Mouse (Mus musculus) liver, embryonic 14.5 days (tissue): ENCODE measurements around the gene Gprc5c. TPM values are rescaled to one million over a fixed set of nuclear protein-coding genes. Genes with fewer than 3 reads are reported as not detected.

Experiments
- ATAC-seq: fragments of 200-750 bp; cut with Nextera tagmentation; 2 replicates; pipeline ENCODE4 v1.8.0; 2017; ENCODE audit warnings: moderate number of reproducible peaks, mild to moderate bottlenecking, moderate library complexity; ENCODE audit not compliant: insufficient read depth
- DNase-seq, 3 experiments: peaks; one replicate each; pipeline ENCODE4 v3.0.0-alpha.2; 2012 to 2013; ENCODE audit warnings: low read depth in 3 of 3, low spot score in 3 of 3
- H3K27ac ChIP-seq: fragments of 300-500 bp; sonication (generic); 2 replicates; pipeline ENCODE4 v1.5.1; 2014; ENCODE audit warnings: moderate library complexity, mild to moderate bottlenecking, control low read depth, inconsistent platforms
- H3K27me3 ChIP-seq: fragments of 300-500 bp; sonication (generic); 2 replicates; pipeline ENCODE4 v1.6.1; 2014; ENCODE audit warnings: mild to moderate bottlenecking, low read length, moderate library complexity; ENCODE audit not compliant: control insufficient read depth, insufficient read depth
- H3K36me3 ChIP-seq: fragments of 300-500 bp; sonication (generic); replicated peaks from 2 replicates; pipeline ENCODE4 v1.6.1; 2014; ENCODE audit warnings: low read depth; ENCODE audit not compliant: control insufficient read depth, insufficient read depth
- H3K4me1 ChIP-seq, 2 experiments: fragments of 200-500 bp in 1 of 2; fragments of 300-500 bp in 1 of 2; sonication (generic) in 1 of 2; replicated peaks; 2 replicates each; pipeline ENCODE4 v1.6.1; 2012 to 2014; ENCODE audit warnings: antibody characterized with exemption in 1 of 2, inconsistent platforms in 1 of 2, low read length in 1 of 2; ENCODE audit not compliant: control insufficient read depth in 2 of 2, insufficient read depth in 2 of 2
- H3K4me2 ChIP-seq: fragments of 300-500 bp; sonication (generic); 2 replicates; pipeline ENCODE4 v1.6.1; 2014; ENCODE audit warnings: low read depth, mild to moderate bottlenecking, control low read depth, moderate library complexity
- H3K4me3 ChIP-seq, 2 experiments: fragments of 200-500 bp in 1 of 2; fragments of 300-500 bp in 1 of 2; sonication (generic) in 1 of 2; 2 replicates each; pipeline ENCODE4 v1.5.1; 2012 to 2014; ENCODE audit warnings: low read depth in 2 of 2, low read length in 2 of 2, mild to moderate bottlenecking in 2 of 2, control low read depth in 1 of 2, inconsistent platforms in 1 of 2, moderate library complexity in 1 of 2; ENCODE audit not compliant: insufficient read depth in 1 of 2
- H3K9ac ChIP-seq: fragments of 300-500 bp; sonication (generic); replicated peaks from 2 replicates; pipeline ENCODE4 v1.6.1; 2014; ENCODE audit warnings: mild to moderate bottlenecking, control low read depth, moderate library complexity
- H3K9me3 ChIP-seq: fragments of 300-500 bp; sonication (generic); 2 replicates; pipeline ENCODE4 v1.6.1; 2016; ENCODE audit warnings: low read length, mixed read lengths; ENCODE audit not compliant: control insufficient read depth
- CTCF ChIP-seq: IDR thresholded peaks from 2 replicates; pipeline ENCODE4 v1.5.1; 2016; ENCODE audit warnings: antibody characterized with exemption, low read depth, control low read depth
- EP300 ChIP-seq: IDR thresholded peaks from 2 replicates; pipeline ENCODE4 v1.6.1; 2016; ENCODE audit warnings: antibody characterized with exemption, low read depth
- WGBS: fragments of 180-500 bp; shearing (Covaris S2); extraction: QIAGEN DNeasy Blood & Tissue Kit; methylation state at CpG from one replicate; pipeline ENCODE4 v1.1.7; 2014; ENCODE audit not compliant: insufficient replicate concordance; 5-methylcytosine and 5-hydroxymethylcytosine counted together
- polyA plus RNA-seq, 2 experiments: library from polyadenylated mRNA; depleted of rRNA in 1 of 2; stranded (reverse) in 1 of 2; unstranded in 1 of 2; fragments of >200 nt; fragmentation: Nextera tagmentation in 1 of 2; extraction: Ambion mirVana in 1 of 2; gene quantifications; 2 replicates each; pipeline versions ENCODE4 v1.2.1 to v1.2.3; 2012 to 2014

Gprc5c gene
- polyA plus RNA-seq, 2 experiments: 4.8 to 8.0 TPM

DNA sequence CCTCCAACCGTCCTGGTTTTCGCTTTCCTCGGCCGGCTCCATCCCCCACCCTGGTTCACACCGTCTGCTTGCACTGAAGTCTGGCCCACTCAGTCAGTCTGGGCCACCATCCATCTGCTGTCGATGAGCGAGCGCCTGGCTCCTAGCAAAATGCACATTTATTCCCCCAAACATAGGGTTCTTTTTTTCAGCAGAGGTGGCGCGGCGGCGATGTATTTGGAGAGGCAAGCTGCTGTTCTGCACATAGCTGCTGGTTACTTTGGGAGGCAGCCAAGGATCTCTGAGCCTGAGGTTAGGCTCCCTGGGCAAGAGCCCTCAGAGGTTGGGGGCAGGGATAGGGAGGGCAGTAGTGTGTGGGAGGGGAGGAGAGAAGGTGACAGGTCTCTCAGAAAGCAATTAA lies 28.2 kb upstream of the Gprc5c start:
- ATAC-seq (no peak), DNase-seq (no peak)
- Histone ChIP-seq H3K27me3 (no peaks in the 10 kb centered on the region), H3K4me2 (no peak overlapping the region), H3K4me3 (no peak overlapping the region), H3K27ac (no peak overlapping the region), H3K9ac (no peak overlapping the region), H3K4me1 (peaks cover 3 to 9% of the 10 kb centered on the region in 2 experiments), H3K36me3 (no peaks in the 10 kb centered on the region), H3K9me3 (no peaks in the 10 kb centered on the region)
- TF ChIP-seq CTCF: no peak
- no peak for TF ChIP-seq EP300
- 76% methylated on average over 12 of the region's 12 CpGs for WGBS

DNA sequence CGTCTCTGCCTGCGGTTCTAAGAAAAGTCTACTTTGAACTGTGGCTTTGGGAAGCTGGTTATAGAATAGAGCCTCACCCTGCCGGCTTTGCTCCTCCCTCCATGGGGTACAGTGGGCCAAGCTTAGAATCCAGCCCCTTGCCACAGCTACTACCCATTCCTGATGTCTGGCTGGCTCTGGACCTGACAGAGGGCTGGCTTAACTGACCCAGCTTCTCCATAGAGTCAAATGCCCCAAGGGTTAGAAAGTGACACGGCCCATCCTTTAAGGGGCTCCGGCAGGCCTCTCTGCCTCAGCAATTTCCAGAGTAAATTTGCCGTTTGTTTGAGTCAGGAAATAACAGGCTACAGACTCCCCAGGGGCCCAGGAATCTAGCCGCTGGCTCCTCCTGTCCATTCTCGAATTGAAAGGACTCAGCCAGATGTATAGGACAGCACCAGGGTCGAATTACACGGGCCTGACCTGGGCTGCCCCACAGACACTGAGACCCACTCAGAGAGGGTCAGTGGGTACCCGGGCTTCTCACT lies 27.7 kb upstream of the Gprc5c start:
- peaks cover 3 to 9% of the 10 kb centered on the region in 2 experiments for H3K4me1 ChIP-seq
- H3K4me3 ChIP-seq: no peak overlapping the region
- ATAC-seq: no peak
- H3K27me3 ChIP-seq: no peaks in the 10 kb centered on the region
- no peaks in the 10 kb centered on the region for H3K9me3 ChIP-seq
- no peak overlapping the region for H3K9ac ChIP-seq
- 46% methylated on average over 11 of the region's 11 CpGs for WGBS
- H3K36me3 ChIP-seq: no peaks in the 10 kb centered on the region
- no peak overlapping the region for H3K4me2 ChIP-seq
- TF ChIP-seq CTCF (no peak), EP300 (no peak)
- H3K27ac ChIP-seq: no peak overlapping the region
- no peak for DNase-seq

DNA sequence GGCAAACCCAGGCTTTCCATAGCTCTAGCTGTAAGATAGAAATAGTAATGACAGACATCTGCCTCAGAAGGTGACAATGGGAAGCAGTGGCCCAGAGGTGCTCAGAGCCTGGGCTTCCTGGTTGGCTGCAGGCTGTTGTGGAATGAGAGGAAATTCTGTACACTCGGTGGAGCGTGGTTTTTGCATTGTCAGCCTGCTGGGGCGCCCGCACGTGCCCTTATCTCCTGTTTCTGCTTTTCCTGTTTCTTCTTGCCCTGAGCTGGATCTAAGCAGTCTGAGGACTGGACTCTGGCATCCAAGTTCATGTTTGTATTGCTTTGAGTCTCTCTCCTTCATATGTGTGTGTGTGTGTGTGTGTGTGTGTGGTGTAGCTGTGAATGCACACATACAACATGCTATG lies 24.3 kb upstream of the Gprc5c start:
- ATAC-seq (peak; percentile 65; the same call in 1 of the 2 replicates), DNase-seq (no peak)
- no peak overlapping the region for H3K27ac ChIP-seq
- no peaks in the 10 kb centered on the region for H3K36me3 ChIP-seq
- 11% methylated on average over 5 of the region's 5 CpGs for WGBS
- H3K27me3 ChIP-seq: no peaks in the 10 kb centered on the region
- H3K4me1 ChIP-seq: peaks cover 3 to 24% of the 10 kb centered on the region in 2 experiments
- no peak overlapping the region for H3K4me2 ChIP-seq
- TF ChIP-seq CTCF: no peak
- TF ChIP-seq EP300: peak; percentile 29
- no peak overlapping the region for H3K9ac ChIP-seq
- H3K4me3 ChIP-seq: no peak overlapping the region
- no peaks in the 10 kb centered on the region for H3K9me3 ChIP-seq

DNA sequence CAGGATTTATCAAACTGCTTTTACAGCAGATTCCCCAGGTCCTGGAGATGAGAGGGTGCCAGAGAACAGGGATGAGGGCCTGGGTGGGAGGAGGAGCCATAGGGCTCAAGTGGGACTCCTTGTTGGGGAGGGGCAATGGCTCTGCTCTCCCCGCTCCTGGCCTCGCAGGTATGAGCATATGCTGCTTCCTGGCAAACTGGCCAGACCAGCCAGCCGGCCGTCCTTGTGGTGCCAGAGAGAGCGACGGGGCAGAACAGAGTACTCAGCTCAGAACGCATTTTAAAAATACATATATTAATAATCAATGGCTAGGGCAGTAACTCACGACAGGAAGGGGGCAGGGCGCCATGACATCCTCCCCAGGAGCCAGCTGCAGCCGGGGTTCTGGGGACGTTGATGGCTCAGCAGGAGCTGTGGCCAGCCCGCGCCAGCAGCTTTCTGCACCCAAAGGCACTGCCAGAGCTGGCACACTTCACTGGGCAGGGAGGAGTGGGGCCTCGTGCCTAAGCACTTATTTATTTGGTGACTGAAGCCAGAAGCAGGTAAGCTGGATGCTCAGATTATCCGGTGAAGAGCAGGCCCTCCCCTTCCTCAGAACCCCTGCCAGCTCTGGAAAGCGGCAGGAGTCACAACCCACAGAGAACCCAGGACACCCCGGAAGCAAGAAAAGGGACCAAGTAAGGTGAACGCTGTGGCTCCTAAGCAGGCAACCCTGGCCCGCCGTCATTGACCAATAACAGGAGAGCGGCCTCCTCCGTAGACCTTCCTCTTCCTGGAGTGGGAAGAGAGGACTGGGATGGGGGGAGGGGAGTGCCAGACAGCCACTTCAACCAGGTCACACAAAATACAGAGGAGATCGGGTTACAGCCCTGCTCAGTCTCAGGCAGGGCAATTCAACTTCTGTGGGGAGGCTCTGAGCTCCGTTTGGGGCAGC lies 21.2 kb upstream of the Gprc5c start:
- peak overlapping the region in 1 of 2 experiments; percentile 23; a peak in 2 of 4 replicates for H3K4me3 ChIP-seq
- ATAC-seq (peak; percentile 64), DNase-seq (no peak)
- H3K27me3 ChIP-seq: no peaks in the 10 kb centered on the region
- TF ChIP-seq EP300 (no peak), CTCF (no peak)
- no peaks in the 10 kb centered on the region for H3K9me3 ChIP-seq
- H3K4me1 ChIP-seq: peaks cover 3 to 29% of the 10 kb centered on the region in 2 experiments
- WGBS: 14% methylated on average over 24 of the region's 24 CpGs
- H3K9ac ChIP-seq: no peak overlapping the region; the same call in 1 of the 2 replicates
- no peak overlapping the region for H3K27ac ChIP-seq
- H3K4me2 ChIP-seq: peak overlapping the region; percentile 55
- no peaks in the 10 kb centered on the region for H3K36me3 ChIP-seq

DNA sequence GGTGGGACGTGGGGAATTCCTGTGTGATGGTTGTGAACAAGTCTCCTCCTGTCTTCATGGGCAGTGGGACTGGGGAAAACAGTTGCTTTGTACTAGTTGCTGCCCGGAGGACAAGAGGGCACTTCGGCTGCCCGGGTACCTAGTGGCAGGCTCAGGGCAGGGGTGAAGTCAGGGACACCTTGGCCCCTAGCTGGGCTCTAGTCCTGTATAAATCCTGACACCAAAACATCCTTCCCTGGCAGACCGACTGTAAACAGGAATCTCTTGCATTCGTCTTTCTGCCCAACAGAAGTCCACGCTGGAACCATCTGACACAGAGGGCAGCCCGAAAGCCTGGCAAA lies 20.5 kb upstream of the Gprc5c start:
- no peak for DNase-seq
- no peak overlapping the region for H3K9ac ChIP-seq

More for the DNA sequence above, 20.5 kb upstream of the Gprc5c start:
- WGBS: 41% methylated on average over 8 of the region's 8 CpGs
- Histone ChIP-seq H3K9me3 (no peaks in the 10 kb centered on the region), H3K4me1 (peaks cover 3 to 29% of the 10 kb centered on the region in 2 experiments), H3K4me3 (peak overlapping the region in 1 of 2 experiments; percentile 23; a peak in 1 of 4 replicates), H3K27ac (no peak overlapping the region), H3K4me2 (peak overlapping the region; percentile 55), H3K36me3 (no peaks in the 10 kb centered on the region), H3K27me3 (no peaks in the 10 kb centered on the region)
- ATAC-seq: no peak
- TF ChIP-seq EP300: no peak
- TF ChIP-seq CTCF: no peak
